Mouse (Mus musculus) olfactory bulb, adult 2 months (tissue): ENCODE measurements around the gene Ankrd9. TPM values are rescaled to one million over a fixed set of nuclear protein-coding genes. Genes with fewer than 3 reads are reported as not detected.

Experiments
- H3K27ac ChIP-seq: fragments of 200-500 bp; 2 replicates; pipeline ENCODE4 v1.5.1; 2012; ENCODE audit warnings: low read depth, low read length; ENCODE audit not compliant: insufficient read depth
- H3K4me1 ChIP-seq: fragments of 200-500 bp; 2 replicates; pipeline ENCODE4 v1.6.1; 2012; ENCODE audit warnings: low read length; ENCODE audit not compliant: control insufficient read depth, insufficient read depth
- H3K4me3 ChIP-seq: fragments of 200-500 bp; 2 replicates; pipeline ENCODE4 v1.5.1; 2012; ENCODE audit warnings: mild to moderate bottlenecking, low read depth, low read length, moderate library complexity; ENCODE audit not compliant: insufficient read depth
- CTCF ChIP-seq: fragments of 200-500 bp; IDR thresholded peaks from 2 replicates; pipeline ENCODE4 v1.5.1; 2012; ENCODE audit warnings: low read depth, mild to moderate bottlenecking, low read length, moderate library complexity; ENCODE audit not compliant: insufficient read depth
- POLR2A ChIP-seq: fragments of 200-500 bp; IDR thresholded peaks from 2 replicates; pipeline ENCODE4 v1.6.1; 2012; ENCODE audit warnings: mild to moderate bottlenecking, low read depth, low read length, moderate library complexity; ENCODE audit not compliant: insufficient read depth
- WGBS: fragments of 180-500 bp; shearing (Covaris S2); methylation state at CpG from one replicate; pipeline ENCODE4 v1.1.7; 2018; 5-methylcytosine and 5-hydroxymethylcytosine counted together
- polyA plus RNA-seq: library from polyadenylated mRNA; stranded (reverse); fragments of >200 nt; gene quantifications from 2 replicates; pipeline ENCODE4 v1.2.4, GENCODE M21; 2012; ENCODE audit warnings: low replicate concordance; ENCODE audit not compliant: missing spikeins, insufficient read depth, insufficient read length

Gene Ankrd9
- polyA plus RNA-seq, 1 experiment: not detected

DNA sequence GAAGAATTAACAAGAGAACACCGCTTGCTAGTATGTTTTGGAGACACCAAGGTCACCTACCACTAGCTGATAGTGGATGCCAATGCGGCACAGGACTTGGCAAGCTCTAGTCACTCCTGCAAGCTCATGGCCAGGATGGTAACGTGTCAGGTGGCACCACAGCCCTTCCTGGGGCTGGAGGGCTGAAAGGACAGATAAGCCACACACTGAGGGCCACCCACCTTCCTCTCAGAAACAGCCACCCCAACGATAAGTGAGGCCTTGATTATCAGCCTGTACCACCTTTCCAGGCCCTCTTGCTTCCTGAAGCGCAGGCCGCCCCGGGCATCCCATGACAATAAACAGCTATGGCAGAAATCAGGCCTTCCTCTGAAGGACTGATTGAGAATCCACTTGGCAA, 4.5 kb downstream of the Ankrd9 start:
- Histone ChIP-seq H3K27ac (no peak overlapping the region), H3K4me3 (no peak overlapping the region), H3K4me1 (peaks cover 22% of the 10 kb centered on the region)
- TF ChIP-seq POLR2A (no peak), CTCF (no peak)
- WGBS: 90% methylated on average over 7 of the region's 7 CpGs

DNA sequence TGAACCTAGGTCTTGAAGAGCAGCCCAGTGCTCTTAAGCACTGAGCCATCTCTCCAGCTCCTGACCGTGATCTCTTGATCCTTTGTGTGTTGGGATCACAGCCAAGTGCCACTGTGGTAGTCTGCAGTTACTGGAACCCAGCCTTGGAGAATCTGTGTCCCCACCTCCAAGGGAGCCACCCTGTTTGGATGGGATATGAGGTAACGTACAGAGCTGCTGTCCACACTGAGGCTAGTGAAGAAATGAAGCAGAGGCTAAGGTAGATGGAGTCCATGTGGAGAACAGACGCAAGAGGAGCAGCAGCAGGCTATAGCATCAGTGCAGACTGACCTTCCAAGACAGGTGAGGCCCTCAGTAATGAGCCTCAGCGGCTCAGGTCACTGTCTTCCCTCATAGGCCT, 5.0 kb downstream of the Ankrd9 start:
- 90% methylated on average over 4 of the region's 4 CpGs for WGBS
- Histone ChIP-seq H3K4me1 (peaks cover 19% of the 10 kb centered on the region), H3K27ac (no peak overlapping the region)

DNA sequence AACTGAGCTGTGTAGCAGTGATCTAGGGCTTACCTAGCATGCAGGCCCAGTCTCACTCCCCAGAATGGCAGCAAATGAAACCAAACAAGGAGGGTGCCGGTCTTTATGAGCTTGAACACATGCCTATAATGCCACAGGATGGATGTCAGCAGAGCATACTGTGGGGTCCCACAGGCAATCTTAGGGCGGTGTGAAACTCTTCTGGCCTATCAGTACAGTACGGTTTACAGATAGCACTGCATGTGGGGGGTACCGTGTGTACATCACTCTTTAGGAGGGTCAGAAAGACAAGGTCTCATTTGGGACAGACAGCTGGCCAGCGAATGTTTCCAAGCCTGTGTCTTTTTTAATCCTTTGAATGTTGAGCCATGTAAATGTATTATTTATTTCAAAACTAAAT, 6.9 kb downstream of the Ankrd9 start:
- peaks cover 6% of the 10 kb centered on the region for H3K4me1 ChIP-seq
- TF ChIP-seq CTCF (no peak), POLR2A (no peak)
- H3K4me3 ChIP-seq: no peak overlapping the region
- no peak overlapping the region for H3K27ac ChIP-seq
- 95% methylated on average over 5 of the region's 5 CpGs for WGBS

More for the DNA sequence above, 5.0 kb downstream of the Ankrd9 start:
- TF ChIP-seq POLR2A (no peak), CTCF (no peak)
- H3K4me3 ChIP-seq: no peak overlapping the region

DNA sequence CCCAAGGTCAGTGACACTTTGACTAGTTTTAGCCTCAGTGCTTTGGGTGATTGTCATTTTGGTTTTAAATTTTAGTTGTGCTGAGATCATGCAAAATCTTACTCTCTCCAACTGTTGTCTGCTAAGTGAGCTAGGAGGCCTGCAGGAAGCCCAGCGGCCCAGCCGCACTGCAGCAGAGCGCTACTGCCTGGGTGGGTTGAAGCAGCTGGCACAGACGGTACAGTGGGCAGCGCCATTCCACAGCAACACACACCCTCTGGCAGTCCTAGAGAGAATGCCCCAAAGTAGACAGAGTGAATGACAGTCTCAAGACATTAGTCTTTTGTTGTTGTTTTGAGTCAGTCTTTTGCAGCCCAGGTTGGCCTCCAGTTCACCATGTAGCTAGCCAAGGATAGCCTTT, 8.4 kb downstream of the Ankrd9 start:
- TF ChIP-seq CTCF (no peak), POLR2A (no peak)
- 86% methylated on average over 5 of the region's 5 CpGs for WGBS
- no peaks in the 10 kb centered on the region for H3K4me1 ChIP-seq
- no peak overlapping the region for H3K27ac ChIP-seq
- no peak overlapping the region for H3K4me3 ChIP-seq

DNA sequence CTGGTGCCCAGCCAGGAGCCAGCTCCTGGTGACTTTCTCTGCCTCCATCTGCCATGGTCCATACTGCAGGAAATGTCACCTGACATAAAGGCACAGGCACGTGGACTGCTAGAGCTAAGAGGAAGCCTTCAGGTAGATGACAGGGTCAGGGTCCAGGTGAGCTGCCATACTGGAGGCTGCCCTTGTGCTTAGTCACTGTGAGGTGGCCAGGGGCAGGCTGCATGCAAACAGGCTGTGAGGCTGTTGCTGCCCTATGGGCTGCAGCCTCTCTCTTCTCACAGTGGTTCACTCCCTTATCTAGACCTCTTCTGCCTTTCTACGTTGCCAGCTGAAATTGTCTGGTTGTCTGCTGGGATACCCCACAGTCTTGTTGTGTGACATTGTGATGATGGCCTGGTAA, 11.7 kb downstream of the Ankrd9 start:
- H3K4me1 ChIP-seq: no peaks in the 10 kb centered on the region
- TF ChIP-seq POLR2A (no peak), CTCF (no peak)
- H3K4me3 ChIP-seq: no peak overlapping the region
- H3K27ac ChIP-seq: no peak overlapping the region
- 100% methylated on average over 2 of the region's 2 CpGs for WGBS

DNA sequence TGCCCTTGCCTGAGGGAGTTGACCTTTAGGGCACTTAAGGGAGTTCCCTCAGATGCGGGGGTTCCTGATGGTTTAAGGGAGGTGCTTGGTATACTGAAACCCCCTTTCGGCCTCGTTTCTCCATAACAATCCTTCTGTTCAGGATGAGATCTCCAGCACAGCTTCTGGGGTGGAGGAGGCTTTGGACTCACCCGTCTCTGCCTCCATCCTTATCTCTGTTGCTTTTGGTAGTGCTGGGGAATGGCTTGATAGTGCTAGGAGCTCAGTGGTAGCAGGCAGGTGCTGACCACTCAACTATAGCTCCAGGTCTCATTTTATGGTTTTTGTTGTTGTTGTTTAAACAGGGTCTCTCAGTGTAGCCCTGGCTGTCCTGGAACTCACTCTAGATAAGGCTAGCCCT, 12.8 kb downstream of the Ankrd9 start:
- no peak overlapping the region for H3K4me3 ChIP-seq
- no peak overlapping the region for H3K27ac ChIP-seq
- TF ChIP-seq POLR2A (no peak), CTCF (no peak)
- WGBS: 89% methylated on average over 4 of the region's 4 CpGs
- H3K4me1 ChIP-seq: peaks cover 5% of the 10 kb centered on the region

DNA sequence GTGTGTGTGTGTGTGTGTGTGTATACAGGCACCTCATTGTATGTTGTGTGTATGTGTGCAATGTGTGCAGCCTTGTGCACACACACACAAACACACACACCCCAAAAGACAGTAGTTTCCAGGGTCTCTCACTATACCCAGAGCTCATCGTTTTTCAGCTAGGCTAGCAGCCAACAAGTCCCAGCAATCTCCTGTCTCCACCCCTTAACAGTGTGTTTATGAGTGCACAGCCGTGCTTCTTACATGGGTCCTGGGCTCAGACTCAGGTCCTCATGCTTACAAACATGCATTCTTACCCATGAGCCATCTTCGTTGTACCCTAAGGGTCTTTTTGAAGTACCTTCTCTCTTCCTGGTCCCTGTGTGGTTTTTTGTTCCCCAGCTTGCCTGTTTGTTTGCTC, 13.3 kb downstream of the Ankrd9 start:
- no peak for TF ChIP-seq CTCF
- TF ChIP-seq POLR2A: no peak
- Histone ChIP-seq H3K27ac (no peak overlapping the region), H3K4me3 (no peak overlapping the region), H3K4me1 (peaks cover 8% of the 10 kb centered on the region)
- WGBS: 55% methylated on average over 3 of the region's 3 CpGs

DNA sequence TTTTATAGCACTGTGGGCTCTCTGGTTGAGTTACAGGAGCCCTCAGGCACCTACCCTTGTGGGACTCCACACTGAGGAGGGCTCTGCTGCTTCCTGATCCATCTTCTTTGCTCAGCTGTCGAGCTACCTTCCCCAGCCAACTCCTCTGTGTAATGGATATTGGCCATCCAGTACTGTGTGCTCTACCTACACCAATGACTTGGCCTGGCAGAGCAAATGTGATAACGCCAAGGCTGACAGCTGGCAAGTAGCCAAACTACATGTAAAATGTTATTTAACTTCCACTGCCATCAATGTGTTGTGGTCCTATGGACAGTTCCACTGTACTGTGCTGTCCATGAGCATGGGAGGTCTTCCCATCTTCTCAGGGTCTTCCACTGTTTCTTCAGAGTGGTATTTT, 16.9 kb downstream of the Ankrd9 start:
- 68% methylated on average over 2 of the region's 2 CpGs for WGBS
- H3K4me3 ChIP-seq: no peak overlapping the region
- TF ChIP-seq POLR2A: no peak
- TF ChIP-seq CTCF: no peak
- peaks cover 8% of the 10 kb centered on the region for H3K4me1 ChIP-seq
- no peak overlapping the region; the same call in 1 of the 2 replicates for H3K27ac ChIP-seq

DNA sequence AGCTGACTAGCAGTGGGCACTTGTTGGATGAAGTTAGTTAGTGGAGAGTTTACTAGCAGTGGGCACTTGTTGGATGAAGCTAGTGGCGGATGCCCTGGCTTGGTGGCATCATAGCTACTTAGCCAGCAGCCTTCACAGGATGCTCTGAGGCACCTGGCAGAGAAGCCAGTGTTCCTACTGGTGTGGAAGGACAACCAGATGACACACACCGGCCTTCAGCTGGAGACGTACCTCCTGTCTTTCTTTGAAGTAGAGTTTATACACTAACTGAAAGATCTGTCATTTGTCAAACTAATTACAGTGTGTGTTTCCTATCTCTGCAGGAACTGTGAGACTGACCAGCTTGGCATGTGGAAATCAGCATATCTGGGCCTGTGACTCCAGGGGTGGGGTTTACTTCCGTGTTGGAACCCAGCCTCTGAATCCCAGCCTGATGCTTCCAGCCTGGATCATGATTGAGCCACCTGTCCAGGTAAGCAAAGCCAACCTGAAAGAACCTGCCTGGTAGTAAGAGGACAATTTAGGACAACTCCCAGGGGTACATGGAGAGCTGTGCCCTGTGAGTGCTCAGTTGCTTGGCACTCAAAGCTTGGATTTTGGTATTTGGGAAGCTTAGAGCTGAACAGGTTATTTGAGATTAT, 24.4 kb downstream of the Ankrd9 start:
- 86% methylated on average over 4 of the region's 4 CpGs for WGBS
- Histone ChIP-seq H3K4me3 (no peak overlapping the region), H3K27ac (no peak overlapping the region), H3K4me1 (no peaks in the 10 kb centered on the region)
- TF ChIP-seq POLR2A (no peak), CTCF (no peak)

DNA sequence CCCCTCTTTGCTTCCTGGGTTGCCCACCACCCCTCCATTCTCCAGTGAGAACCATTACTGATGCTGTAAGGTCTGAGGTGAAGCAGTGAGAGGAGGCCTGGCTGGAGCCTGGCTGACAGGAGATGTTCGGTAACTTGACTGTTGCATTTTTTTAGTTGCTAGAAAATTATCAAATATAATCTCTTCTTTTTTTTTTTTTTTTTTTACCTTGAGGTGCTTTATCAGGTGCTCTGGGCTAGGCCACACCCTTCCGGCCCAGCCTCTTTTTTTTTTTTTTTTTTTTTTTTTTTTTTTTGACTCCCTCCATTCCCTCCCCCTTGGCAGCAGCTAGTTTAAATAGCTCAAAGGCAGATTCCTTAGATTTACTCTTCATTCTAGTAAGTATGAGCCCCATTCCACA, 24.9 kb downstream of the Ankrd9 start:
- WGBS: 91% methylated on average over 2 of the region's 2 CpGs
- Histone ChIP-seq H3K4me3 (no peak overlapping the region), H3K4me1 (no peaks in the 10 kb centered on the region), H3K27ac (no peak overlapping the region)
- TF ChIP-seq POLR2A (no peak), CTCF (no peak)
